Mouse (Mus musculus) embryonic fibroblast, embryonic 13.5 days (primary cell): ENCODE measurements around the gene Scel.

Experiments
- CTCF ChIP-seq: IDR thresholded peaks from 2 replicates; pipeline ENCODE4 v1.5.1; 2011; ENCODE audit warnings: mild to moderate bottlenecking, control low read depth, low read length, moderate library complexity, borderline replicate concordance; ENCODE audit not compliant: insufficient read depth
- POLR2A ChIP-seq: IDR thresholded peaks from 2 replicates; pipeline ENCODE4 v1.6.1; 2011; ENCODE audit warnings: low read depth, mild to moderate bottlenecking, control low read depth, low read length, moderate library complexity

DNA sequence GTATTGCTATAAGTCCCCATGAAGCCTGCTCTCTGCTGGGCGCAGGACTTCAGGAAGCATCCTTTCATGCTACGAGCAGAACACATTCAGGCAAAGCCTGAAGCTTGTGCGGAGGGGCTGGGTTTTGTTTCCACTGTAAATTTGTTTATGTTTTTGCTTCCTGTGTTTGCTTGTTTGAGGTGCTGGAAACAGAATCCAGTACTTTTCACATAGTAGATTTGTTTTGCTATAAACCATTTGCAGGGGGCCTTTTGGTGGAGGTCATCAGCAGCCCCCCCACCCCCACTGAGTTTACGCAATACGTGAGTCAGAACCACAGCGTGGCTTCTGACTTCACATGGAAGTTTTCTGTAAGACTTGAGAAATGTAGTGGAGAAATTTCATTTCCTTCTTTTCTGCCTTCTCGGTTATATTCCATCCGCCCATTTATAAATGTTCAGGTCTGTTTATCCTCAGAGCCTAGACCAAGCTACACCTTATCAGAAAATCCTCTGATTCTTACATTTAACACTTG lies 22.4 kb downstream of the Scel start:
- TF ChIP-seq CTCF (no peak), POLR2A (no peak)
